Mouse (Mus musculus): Measurements from ENCODE around the gene Abr.

Gene Abr

DNA sequence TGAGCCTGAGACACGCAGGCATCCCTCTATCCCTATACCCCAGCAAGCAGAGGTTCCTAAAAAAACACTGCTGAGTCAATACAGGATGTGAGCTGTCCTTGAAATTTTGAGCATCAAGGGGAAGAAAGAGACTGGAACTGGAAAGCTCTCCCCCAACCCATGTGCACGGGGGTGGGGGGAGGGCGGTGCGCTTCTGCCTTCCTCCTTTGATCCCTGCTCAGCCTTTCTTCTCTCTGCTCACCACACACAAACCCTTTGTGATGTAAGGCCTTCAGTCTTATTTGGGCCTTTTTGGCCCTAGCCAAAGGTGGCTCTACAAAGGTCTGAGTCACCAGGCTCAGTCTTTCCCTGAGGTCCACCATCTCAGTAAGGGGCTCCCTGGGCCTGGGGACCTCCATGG is 59.9 kb downstream of the Abr start:
- DNase-seq, result no peak

DNA sequence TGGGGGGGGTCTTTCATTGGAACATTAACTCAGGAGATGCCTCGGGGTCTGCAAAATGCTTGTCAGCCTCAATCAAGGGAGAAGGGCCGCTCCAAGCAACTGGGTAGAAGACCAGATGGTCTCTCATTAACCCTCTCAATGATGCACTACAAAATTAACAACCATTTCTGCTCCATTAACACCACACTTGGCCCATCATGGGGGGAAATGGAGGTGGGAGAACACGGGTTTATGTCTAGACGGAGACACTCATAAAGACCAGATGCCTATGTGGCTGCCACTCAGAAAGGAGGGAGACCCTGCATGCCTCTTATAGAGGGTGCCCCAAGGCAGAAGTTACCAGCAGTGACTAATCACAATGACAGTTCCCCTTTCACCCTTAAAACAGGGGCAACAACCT is 64.3 kb downstream of the Abr start:
- no peak for DNase-seq

DNA sequence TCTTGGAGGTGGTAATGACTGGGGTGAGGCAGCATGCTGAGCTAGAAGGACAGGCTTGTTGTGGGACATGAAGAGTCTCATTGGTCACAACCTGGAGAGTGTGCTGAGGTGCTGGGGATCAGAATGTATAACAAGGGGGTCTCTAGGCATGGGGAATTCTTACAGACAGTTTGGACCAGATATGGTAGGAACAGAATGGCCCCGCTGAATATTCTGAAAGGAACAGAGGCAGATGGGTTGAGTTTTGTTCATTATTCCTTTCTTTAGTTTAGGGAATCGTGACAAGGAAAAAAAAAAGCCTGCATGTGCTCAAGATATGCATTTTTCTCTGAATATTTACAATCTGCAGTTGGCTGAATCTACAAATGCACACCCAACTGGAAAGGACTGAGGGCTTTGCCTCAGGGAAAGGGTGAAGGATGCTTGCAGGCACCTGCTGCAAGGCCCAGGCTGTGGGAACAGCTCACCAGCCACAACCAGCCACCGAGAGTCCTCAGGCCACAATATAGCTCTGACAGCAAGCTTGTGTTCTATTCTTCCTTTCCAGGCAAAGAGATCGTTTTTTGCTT is 73.9 kb downstream of the Abr start:
- DNase-seq, result no peak

DNA sequence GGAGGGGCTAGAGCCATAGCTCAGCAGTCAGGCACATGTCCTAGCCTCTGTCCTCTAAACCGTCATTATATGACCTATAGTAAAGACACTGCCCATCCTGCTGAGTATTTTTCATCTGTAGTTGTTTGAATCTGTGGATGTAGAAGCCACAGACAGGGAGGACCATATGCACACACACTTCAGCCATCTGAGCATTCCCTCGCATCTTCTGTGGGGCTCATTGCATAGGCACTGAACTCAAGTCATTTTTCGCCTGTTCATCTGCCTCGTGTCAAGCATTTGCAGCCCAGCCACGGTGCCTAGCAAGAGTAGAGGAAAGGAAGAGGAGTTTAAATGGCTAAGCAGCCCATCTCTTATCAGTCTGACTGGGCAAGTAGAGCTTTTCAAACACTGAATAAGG is 74.7 kb downstream of the Abr start:
- DNase-seq, result no peak

DNA sequence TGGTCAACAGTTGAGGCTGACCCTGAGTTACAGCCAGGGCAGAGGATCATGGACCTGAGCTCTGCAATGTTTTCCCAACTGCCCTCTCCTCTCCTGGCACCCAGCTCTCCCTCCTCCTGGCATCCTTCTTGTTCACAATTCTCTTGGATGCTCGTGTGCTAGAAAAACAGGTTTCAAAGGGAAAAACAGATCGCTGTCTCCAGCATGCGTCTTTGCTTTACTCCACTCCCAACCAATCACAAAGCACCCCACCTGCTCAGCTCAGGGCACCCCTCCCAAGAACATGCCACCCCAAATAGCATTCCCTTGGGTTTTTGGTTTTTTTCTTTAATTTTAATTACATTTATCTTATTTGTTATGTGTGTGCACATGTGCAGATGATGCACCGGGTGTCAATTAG is 75.7 kb downstream of the Abr start:
- DNase-seq, result no peak

DNA sequence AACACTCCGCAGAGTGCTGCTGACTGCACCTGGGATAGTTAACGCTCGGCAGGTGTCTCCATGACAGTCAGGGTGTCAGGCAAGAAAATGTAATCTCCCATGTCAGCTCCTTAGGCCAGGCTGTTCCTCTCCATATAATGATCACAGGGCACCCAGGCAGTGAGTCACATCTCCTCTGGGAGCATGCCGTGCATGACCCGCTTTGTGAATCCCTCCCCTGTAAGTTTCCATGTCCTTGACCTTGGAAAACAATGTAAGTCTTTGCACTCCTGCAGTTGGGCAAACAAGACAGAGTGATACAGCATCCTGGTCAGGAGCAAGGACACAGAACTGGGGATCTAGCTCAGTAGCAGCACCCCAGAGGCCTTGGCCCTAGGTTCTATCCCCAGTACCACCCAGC is 78.8 kb downstream of the Abr start:
- DNase-seq, result no peak

DNA sequence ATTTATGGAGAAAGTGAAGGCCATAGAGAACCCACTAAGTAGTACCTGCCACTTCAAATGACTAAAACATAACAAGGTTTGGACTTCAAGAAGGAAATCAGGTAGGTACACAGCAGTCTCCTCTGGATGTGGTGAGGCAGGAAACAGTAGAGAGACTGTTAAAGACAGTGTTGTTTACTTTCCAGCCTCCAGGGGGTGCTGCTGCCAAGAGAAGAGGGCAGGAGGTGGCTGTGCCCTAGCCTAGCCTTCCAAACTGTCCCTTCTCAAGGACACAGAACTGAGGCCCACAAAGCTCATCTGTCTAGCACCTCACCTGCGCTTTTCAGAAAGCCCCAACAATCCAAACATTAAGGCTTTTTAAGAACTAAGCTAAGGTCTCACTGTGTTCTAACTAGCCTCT is 81.1 kb downstream of the Abr start:
- peak in 1 of 2 experiments; percentile 66 for DNase-seq

DNA sequence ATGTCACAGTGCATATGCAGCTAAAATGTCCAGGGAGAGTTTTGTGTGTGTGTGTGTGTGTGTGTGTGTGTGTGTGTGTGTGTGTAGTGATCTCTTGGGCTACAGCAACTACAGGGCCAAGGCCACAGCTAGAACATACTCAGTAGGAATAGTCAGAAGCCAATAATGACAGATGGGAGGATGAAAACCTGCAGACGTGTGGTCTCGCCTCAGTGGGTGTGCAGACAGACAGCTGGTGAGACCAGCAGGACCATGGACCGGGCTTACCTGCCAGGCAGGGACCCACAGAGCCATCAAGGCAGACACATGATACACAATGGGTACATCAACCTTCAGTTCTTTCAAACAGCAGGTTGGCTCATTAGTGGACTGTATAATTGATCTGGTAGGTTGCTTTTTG is 84.7 kb downstream of the Abr start:
- DNase-seq, result no peak

DNA sequence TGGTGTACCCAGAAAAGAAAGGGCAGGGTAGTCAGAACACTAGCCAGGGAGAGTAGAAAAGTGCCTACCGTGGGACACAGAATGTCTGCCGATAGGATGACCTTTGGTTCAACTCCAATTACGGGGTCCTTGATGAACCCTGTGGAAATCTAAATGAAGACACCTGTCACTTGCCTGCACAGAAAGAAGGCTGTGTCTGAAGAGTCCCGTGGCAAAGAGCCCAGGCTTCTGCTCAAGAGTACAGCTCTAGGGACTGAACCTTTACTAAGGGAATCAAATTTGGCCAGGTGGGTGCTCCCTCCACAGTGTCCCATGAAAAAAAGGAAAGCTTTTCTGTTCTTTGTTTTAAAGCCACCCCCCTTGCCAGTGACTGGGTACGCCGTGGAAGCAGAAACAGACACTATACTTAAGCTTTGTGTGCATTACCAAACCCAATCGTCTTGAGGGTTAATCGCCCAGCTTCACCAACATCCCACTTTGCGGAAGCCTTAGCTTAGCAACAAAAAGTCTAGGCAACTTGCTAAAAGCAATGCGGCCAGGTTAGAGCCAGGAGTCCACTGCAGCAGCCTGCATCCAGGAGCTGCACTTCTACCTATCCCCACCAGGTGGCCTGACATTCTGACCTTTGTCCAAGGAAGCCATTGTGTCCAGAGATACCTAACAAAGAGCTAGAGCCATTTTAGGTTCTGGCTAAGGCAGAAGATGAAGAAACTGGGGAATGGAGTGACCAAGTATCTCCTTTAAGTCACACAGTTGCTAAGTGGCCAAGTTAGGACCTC is 85.3 kb downstream of the Abr start:
- DNase-seq, result peak in 1 of 2 experiments; percentile 14

DNA sequence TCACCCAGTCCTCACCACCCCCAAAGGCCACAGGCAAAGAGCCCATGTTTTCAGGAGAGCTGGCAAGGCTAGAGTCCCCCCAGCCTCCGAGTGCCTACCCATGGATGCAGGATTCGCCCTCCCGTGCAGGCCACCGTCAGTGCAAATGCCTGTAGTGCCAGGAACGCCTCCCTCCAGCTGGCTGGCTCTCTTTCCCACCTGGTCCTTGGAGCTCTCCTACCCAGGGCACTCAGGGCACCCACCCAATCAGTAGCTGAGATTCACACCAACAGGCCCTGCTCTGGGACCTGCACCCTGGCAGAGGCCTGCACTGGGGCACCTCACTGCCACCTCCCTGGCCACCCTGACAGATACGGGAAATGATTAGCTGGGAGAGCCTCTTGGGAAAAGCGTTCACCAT is 90.1 kb downstream of the Abr start:
- no peak for DNase-seq

DNA sequence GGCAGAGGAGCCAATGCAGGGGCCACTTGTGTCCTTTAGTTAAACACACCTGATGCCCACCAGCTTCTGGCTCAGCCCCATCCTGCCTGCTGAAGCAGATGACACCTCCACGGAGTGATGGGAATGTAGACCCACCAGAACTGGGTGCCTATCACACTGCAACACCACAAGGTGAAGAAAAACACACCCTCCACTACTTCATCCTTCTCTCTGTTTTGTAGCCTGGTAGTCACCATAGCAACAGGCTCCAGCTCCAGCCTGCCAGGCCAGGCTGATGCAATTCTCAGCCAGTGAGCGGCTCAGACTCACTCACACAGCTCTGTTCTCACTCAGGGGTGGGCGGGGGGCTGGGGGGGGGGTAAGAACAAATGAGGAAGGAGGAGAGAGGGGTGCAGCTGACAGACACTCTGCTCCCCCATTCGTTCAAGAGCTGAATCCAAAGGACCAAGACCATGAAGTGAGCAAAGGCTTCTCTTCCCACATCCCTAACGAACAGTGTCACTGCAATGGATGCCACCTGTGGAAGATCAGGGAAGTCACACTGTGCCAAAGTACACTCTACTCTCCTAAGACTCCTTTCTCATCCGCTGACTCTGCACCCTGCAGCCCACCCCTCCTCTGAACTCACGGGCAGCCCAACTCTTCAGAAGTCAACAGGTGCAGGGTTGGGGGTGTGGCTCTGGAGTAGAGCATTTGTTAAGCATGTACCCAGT is 91.0 kb downstream of the Abr start:
- no peak for DNase-seq

DNA sequence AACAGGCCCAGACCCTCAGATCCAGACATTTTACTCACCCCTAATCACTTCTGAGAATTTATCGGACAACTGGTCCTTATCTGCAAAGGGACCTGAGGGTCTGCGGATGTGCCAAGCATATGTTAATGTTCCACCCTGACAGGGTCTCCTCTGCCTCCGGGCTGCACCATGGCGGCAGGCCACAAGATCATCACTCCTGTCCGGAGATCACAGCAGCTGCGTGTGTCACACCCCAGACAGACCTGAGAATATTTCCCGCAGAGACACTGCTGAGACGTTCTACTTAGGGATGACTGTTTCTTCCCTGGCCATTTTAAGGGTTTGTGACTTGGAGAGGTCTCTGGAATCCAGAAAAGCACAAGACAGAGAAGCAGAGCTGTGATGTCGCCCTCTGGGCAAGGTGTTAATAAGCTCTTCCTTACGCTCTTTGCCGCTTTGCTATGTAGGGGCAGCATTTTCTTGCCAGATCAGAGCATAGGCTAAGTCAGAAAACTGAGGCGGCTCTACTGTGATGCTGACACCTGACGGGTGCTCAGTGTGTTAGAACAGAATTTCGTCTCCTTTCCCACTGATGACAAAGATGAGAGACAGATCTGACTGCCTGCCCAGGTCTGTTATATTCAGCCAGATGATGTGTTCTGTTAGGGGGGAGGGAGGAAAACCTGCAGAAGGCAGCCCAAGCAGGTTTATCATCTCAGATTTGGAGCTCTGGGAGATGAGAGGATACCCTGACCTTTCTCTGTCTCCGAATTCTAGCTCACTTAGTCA is 91.8 kb downstream of the Abr start:
- DNase-seq, result no peak

DNA sequence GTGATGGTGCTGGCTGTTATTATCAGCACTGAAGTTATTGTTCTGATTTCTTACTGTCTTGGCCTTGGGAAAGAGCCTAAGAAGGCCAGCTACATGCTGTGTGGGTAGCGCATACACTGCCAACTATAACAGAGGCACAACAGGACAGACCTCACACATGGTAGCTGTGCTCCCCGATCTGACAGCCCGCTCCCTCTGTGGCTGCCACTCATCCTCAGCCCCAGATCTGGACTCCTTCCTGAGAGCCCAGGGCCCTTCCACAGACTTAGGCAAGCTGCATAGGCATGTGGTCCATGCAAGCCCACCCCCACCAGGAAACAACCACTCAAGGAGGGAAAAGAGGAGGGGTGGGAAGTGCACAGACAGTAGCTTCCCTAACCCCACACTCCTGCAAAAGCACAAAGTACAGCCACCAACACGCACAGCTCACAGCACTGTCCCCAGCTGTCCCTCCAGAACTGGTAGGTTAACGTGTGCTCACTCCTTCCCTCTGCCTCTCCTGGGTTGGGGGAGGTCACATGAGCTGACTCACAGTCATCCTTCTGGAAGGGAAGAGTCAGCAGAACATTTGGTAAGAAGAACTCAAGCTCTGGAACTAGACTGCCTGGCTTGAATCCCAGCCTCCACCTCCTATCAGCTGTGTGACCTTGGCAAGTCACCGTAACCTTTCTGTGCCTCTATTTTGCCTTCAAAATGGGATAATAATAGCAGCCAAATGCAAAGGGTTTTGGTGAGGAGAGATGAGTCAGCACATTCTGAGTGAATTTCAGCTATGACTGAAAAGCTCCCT is 92.6 kb downstream of the Abr start:
- DNase-seq, result no peak

DNA sequence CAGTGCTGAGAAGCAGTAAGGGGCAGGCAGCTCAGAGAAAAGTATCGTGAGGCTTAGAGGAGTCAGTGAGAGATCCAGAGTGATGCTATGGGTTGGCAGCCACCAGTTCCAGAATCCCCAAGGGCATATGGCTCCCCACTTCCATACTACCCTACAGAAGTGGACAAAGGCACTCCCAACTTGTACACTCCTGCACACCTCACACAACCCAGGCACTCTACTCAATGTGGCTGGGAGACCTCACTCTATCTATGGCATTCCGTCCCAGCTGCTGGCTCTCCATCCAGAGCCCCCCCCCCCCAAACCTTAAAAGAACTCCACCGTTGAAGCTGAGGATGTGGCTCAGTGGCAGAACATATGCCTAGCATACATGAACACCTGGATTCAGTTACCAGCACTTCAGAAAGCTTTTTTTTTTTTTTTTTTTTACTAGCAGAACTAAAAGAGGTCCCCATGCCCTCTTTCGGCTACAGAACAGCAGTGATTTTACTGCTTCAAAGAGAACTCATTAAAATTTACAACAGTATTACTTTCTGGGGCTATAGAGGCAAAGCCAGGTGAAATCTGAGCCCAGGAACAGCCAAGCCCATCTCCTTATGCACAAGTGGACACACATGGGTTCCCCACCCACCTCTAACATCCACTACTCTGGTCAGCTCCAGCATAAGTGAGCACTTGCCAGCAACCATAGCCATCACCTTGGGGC is 96.3 kb downstream of the Abr start:
- no peak for DNase-seq

DNA sequence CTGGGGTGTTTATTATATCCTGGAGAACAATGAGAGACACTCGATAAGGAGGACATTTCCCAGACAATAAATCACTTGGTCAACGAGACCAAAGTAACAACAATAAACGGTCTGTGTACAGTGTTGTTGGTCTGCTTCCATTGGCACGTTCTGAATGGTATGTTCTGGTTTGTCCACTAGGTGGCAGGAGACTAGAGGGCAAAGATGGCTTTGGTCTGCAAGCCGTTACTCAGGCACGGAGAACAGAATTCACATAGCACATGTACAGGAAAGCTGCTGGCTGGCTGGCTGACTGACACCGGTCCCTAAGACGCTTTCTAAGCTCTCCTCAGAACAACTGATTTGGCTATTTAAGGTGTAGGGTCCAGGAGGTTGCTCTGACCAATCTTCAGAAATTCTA is 97.2 kb downstream of the Abr start:
- DNase-seq, result peak; percentile 10 to 24

DNA sequence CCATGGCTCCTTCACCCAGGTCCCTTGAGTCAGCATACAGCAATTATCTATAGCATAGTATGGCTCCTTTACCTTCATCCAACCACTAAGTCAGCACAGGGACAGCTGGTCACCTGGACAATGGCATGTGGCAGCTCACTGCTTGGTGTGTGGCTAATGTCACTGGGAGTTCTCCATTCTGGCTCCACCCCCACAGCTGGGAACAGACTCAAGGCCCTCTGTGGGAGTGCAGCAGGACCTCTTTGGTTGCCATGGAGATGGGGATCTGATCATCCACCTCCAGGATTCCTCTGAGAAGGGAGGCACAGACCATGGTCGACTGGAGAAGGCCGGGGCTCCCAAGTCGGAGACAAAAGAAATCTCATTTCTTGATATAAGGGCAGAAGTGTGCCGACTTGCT is 98.8 kb downstream of the Abr start:
- no peak for DNase-seq

DNA sequence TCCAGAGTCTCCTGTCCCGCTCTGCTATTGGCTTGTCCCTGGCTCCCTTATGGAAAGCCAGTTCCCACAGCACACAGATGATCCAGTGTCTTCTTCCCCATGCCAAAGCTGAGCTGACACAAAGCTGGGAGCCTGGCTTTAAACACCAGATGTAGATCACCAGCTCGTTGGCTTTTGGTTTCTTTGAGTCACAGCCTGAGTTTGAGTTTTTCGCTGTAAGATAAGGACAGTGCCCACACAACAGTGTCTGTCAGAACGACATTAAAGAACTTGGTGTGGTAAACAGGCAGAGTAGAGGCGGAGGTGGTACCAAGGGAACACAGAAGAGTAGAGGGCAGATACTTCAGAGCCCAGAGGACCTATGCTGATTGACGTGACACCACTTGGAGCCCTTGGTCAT is 101.2 kb downstream of the Abr start:
- DNase-seq, result no peak

DNA sequence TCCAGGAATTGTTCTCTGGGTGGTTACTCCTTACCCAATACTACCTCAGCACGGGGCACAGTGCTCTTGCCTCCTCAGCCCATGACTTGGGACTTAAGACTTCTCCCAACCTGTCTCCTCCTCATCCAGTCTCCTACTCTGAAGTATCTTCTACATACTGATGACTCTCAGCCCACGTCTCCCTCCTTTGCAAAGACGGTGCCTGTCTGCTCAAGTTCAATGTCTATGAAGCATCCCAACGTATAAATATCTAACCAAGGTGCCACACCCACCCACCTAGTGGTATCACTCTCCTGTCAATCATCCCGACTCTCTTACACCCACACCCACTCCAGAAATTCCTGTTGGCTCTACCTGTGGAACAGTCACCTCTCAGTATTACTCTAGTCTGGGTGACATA is 103.5 kb downstream of the Abr start:
- DNase-seq, result no peak

DNA sequence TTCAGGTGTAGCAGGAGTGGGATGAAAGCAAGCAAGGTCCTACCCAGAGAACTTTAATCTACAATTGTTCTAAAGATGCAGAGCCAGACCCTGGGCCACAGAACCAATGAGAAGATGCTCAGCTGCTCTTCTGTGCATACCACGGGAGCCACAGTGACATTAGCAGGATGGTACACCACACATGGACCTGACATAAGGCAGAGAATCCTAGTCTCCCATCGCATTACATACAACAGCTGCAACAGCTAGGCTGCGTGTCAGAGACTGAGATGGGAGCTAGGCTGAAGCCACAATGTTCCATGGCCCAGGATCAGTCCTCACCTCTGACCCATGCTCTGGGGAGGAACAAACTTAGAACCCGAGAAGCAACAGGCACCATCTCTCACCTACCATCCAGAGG is 104.0 kb downstream of the Abr start:
- DNase-seq, result no peak

DNA sequence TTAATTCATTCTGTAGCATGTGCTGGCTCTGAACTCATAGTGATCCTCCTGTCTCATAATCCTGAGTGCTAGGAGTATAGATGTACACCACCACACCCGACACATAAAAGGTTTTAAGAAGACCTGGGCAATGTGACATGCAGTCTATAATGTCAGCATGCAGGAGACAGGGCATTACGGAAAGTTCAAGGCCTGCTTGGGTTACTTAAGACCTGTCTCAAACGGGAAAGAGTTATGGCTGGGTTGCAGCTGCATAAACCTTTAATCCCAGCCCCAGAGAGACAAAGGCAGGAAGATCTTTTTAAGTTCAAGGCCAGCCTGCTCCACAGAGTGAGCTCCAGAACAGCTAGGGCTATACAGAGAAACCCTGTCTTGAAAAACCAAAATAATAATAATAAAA is 105.2 kb downstream of the Abr start:
- no peak for DNase-seq

DNA sequence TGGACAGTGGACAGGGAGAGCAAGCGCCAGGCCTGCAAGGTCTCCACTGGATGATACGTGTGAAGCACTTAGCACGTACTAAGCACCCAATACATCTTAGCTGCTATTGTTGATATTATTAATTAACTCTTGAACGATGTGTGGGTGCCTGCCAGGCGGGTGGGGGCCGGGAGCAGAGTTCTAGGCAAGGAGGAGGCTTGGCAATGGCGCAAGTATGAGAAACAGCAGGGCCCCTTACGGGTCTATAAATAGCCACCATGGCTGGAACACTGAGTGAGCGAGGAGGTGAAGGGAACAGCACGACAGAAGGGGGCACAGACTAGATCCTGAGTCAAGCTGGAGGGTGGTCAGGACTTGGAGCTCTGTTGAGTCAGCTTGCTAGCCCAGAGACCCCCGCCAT is 107.0 kb downstream of the Abr start:
- DNase-seq, result no peak

DNA sequence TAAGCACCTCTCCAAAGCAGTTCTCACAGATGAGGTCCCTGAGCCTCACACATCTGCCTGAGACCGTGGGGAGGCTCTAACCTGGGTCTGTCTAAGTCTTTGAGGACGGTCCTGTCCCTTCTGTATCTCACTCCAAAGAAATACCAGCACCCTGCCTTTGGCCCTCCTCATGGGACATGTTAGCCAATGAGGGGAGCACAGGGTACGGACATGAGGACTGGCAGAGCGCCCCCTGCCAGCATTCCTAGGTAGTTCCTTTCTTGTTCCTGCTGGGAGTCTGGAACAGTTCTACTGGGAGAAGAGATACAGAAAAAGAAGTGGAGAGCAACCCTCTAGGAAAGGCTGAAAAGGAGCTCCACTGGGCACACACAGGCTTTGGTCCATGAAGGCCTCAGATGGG is 111.1 kb downstream of the Abr start:
- no peak for DNase-seq

Data from spleen, adult 18-20 months (tissue).